Mouse (Mus musculus): ENCODE measurements around the gene Inka1.
"Not testable (repeated sequence)": the region's sequence is repeated elsewhere in the genome, so short reads cannot be mapped to it uniquely, and the experiment has no call there.

DNA sequence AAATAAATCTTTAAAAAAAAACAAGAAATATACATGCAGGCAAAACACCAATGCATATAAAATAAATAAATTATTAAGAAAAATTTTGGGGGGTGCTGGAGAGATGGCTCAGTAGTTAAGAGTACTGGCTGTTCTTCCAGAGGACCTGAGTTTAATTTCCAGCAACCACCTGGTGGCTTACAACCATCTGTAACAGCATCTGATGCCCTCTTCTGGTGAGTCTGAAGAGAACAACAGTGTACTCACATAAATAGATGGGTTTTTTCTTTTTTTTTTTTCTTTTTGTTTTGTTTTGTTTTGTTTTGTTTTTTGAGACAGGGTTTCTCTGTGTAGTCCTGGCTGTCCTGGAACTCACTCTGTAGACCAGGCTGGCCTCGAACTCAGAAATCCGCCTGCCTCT, 27.9 kb upstream of the Inka1 start:
- TF ChIP-seq CTCF (IDR thresholded peaks at IDR 0.05; ENCODE audit: low read depth, low read length); POLR2A (IDR thresholded peaks at IDR 0.05; ENCODE audit: borderline replicate concordance, low read depth, low read length): not testable (repeated sequence)
